In the genomic region with DNA sequence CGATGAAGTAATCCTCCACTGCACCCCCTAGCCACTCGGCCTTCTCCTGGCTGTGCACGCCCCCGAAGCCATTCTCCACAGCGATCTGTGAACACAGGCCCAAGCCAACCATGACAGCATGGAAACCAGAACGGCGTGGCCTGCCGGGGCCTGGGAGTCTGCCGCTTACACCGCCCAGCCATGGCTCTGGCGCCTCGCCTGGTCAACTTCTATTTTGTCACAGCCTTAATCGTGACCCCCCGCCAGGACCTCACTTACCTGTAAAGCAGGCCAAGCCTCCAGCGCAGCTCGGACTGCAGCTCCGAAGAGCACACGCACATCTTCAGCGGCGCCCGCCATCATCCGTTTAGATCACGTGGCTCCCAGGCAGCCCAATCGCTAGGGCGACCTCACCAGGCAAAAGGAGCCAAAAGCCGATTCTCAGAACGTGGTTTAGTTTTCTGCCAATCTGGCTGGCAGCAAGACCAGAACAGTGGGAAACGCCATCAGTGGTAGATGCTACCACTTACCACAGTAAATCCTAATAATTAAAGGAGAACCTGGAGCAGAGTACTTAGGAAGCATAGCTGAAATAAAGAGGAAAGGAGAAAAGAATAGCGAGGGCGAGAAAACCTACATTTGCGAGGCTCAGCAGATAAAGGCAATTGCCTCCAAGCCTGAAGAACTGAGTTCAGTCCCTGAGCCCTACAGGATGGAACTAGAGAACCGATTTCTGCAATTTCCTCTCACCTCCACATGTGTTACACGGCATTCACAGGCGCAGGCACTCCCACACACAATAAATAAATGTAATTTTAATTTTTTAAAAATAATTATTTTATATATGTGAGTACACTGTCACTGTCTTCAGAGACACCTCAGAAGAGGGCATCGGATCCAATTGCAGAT, we compare ENCODE assay signal across 8 mouse cellular contexts. TPM values are rescaled to one million over a fixed set of nuclear protein-coding genes. Genes with fewer than 3 reads are reported as not detected.
DNase-seq lines count a peak whose midpoint lies in the region; ATAC-seq lines count a peak whose summit lies in the region.

Tsr2 (minus strand) TSS at position 373 of the 888 bp plus-strand sequence.

- ATAC-seq in hindbrain, embryonic 13.5 days (ENCODE audit: low FRiP score), result peak; percentile 93

- peak within 1 kb of the TSS; percentile 60; the same call in 1 of the 2 replicates for H3K27ac ChIP-seq in hindbrain, embryonic 13.5 days

- WGBS in hindbrain, embryonic 13.5 days, result 31% methylated on average over 35 of the region's 35 CpGs

- peak within 1 kb of the TSS; percentile 74 for H3K9ac ChIP-seq in hindbrain, embryonic 13.5 days

- peak within 1 kb of the TSS; percentile 63 for H3K4me3 ChIP-seq in hindbrain, embryonic 13.5 days

- no peaks in the 10 kb centered on the region for H3K9me3 ChIP-seq in hindbrain, embryonic 13.5 days

- H3K4me1 ChIP-seq in hindbrain, embryonic 13.5 days (replicated peaks), result peaks cover 8% of the 10 kb centered on the region

- DNase-seq in R1 (ENCODE audit: low read depth, low spot score), result peak; percentile 88
- peak; percentile 83 for DNase-seq in cerebellum, postnatal 14 days
- peak; percentile 49 to 60 for DNase-seq in frontal cortex, postnatal 14 days (ENCODE audit: low spot score in 2 of 2)
- peak; percentile 47 to 55 for DNase-seq in layer of hippocampus, postnatal 25 days (ENCODE audit: extremely low spot score in 1 of 2, low spot score in 1 of 2)
- peak; percentile 74 for DNase-seq in lung, postnatal 25 days (ENCODE audit: low spot score)
- peak; percentile 89 for DNase-seq in retina, postnatal 1 day
- peak; percentile 39 for DNase-seq in urinary bladder, adult 2 months (ENCODE audit: low spot score)

- peaks cover 4% of the 10 kb centered on the region; the same call in 1 of the 2 replicates for H3K27me3 ChIP-seq in hindbrain, embryonic 13.5 days

- H3K36me3 ChIP-seq in hindbrain, embryonic 13.5 days, result no peaks in the 10 kb centered on the region

- H3K4me2 ChIP-seq in hindbrain, embryonic 13.5 days, result peak within 1 kb of the TSS; percentile 60

RNA-seq across cellular contexts. Expression of gene Tsr2, which starts in this region (rescaled TPM):
- polyA plus RNA-seq in hindbrain, embryonic 13.5 days (2015; fragmentation: Nextera tagmentation; extraction: Ambion mirVana), result 31.6 and 33.3 TPM in 2 replicates
- 10 to 100 TPM; 70.3 to 72.0 TPM for total RNA-seq in layer of hippocampus, postnatal 25 days (2021)
- 24.1 and 25.0 TPM in 2 replicates for polyA plus RNA-seq in urinary bladder, adult 2 months (2012; rRNA removed)

Comparison
In these comparisons a context has a peak if more than half of its experiments do, and no peak if none do; other contexts are left out.
1. Peak in every context shown above with its lines: DNase-seq, ATAC-seq, H3K4me3 ChIP-seq and H3K27ac ChIP-seq.
2. DNase-seq: peak in every context shown above with its lines; median percentile 89 in retina, postnatal 1 day; 88 in R1; 83 in cerebellum, postnatal 14 days; 74 in lung, postnatal 25 days; 54 in frontal cortex, postnatal 14 days; 51 in layer of hippocampus, postnatal 25 days; 39 in urinary bladder, adult 2 months.